Comparison of ENCODE assay signal across 8 mouse cellular contexts in genomic region chr5:112242361-112242778, GRCm38 (mm10). TPM values are rescaled to one million over a fixed set of nuclear protein-coding genes. Genes with fewer than 3 reads are reported as not detected.
DNase-seq lines count a peak whose midpoint lies in the region.

No protein-coding gene starts in this region.

- H3K27ac ChIP-seq in limb, embryonic 10.5 days, result no peak overlapping the region

- H3K27me3 ChIP-seq in limb, embryonic 10.5 days (ENCODE audit: low read depth, poor library complexity, severe bottlenecking), result peaks cover 45% of the 10 kb centered on the region

- H3K4me1 ChIP-seq in limb, embryonic 10.5 days, result peaks cover 24% of the 10 kb centered on the region

- DNase-seq in MEL-GATA-1-ER (ENCODE audit: extremely low read depth, low read depth), result peak; percentile 85
- peak; percentile 39 for DNase-seq in c-Kit-positive CD71-positive TER-119-positive erythroid progenitor cells, embryonic 14.5 days (ENCODE audit: low spot score)
- peak; percentile 76 for DNase-seq in kidney, adult 9 months
- peak; percentile 78 for DNase-seq in lung, postnatal 36 days
- DNase-seq in right cerebral cortex, adult 2 months (ENCODE audit: low spot score in 2 of 2), result no peak
- DNase-seq in limb, embryonic 10.5 days (ENCODE audit: low spot score), result no peak
- no peak for DNase-seq in urinary bladder, postnatal 14 days (ENCODE audit: low spot score)
- DNase-seq in layer of hippocampus, postnatal 14 days (ENCODE audit: low spot score in 2 of 2), result no peak

- H3K9me3 ChIP-seq in limb, embryonic 10.5 days (replicated peaks), result no peaks in the 10 kb centered on the region

- H3K4me3 ChIP-seq in limb, embryonic 10.5 days, result no peak overlapping the region

- H3K36me3 ChIP-seq in limb, embryonic 10.5 days, result no peaks in the 10 kb centered on the region

- WGBS in limb, embryonic 10.5 days, result 78% methylated on average over 5 of the region's 5 CpGs

RNA-seq across cellular contexts. Expression of gene Cryba4, which starts 9.9 kb away (rescaled TPM):
- polyA plus RNA-seq in limb, embryonic 10.5 days (2016; fragmentation: Nextera tagmentation; extraction: Ambion mirVana), result 0.34 and 0.46 TPM in 2 replicates
- 1 to 10 TPM; 1.1 to 1.8 TPM for total RNA-seq in layer of hippocampus, postnatal 14 days (2021)

RNA-seq across cellular contexts. Expression of gene Crybb1, which starts 13.2 kb away (rescaled TPM):
- not detected in 2 replicates for polyA plus RNA-seq in limb, embryonic 10.5 days (2016; fragmentation: Nextera tagmentation; extraction: Ambion mirVana)
- 10 to 100 TPM; 16.1 to 17.5 TPM for total RNA-seq in layer of hippocampus, postnatal 14 days (2021)

RNA-seq across cellular contexts. Expression of gene Tpst2, which starts 34.1 kb away (rescaled TPM):
- 37.5 and 38.0 TPM in 2 replicates for polyA plus RNA-seq in limb, embryonic 10.5 days (2016; fragmentation: Nextera tagmentation; extraction: Ambion mirVana)
- 10 to 100 TPM; 41.1 to 43.0 TPM for total RNA-seq in layer of hippocampus, postnatal 14 days (2021)

Comparison
In these comparisons a context has a peak if more than half of its experiments do, and no peak if none do; other contexts are left out.
1. DNase-seq: peak in MEL-GATA-1-ER (single experiment), c-Kit-positive CD71-positive TER-119-positive erythroid progenitor cells, embryonic 14.5 days (single experiment), kidney, adult 9 months (single experiment) and lung, postnatal 36 days (single experiment); none in right cerebral cortex, adult 2 months (0 of 2), limb, embryonic 10.5 days (single experiment), urinary bladder, postnatal 14 days (single experiment) and layer of hippocampus, postnatal 14 days (0 of 2).